Mouse (Mus musculus) subcutaneous adipose tissue, adult 2 months (tissue): ENCODE measurements around the gene Rbm17. TPM values are rescaled to one million over a fixed set of nuclear protein-coding genes. Genes with fewer than 3 reads are reported as not detected.

Source experiments
- polyA plus RNA-seq: library from polyadenylated mRNA; depleted of rRNA; stranded (reverse); fragments of >200 nt; gene quantifications from 2 replicates; pipeline ENCODE4 v1.2.3, GENCODE M21; 2012; ENCODE audit warnings: low replicate concordance; rRNA removed

Gene Rbm17
- polyA plus RNA-seq: 50.5 and 57.8 TPM in 2 replicates

DNA sequence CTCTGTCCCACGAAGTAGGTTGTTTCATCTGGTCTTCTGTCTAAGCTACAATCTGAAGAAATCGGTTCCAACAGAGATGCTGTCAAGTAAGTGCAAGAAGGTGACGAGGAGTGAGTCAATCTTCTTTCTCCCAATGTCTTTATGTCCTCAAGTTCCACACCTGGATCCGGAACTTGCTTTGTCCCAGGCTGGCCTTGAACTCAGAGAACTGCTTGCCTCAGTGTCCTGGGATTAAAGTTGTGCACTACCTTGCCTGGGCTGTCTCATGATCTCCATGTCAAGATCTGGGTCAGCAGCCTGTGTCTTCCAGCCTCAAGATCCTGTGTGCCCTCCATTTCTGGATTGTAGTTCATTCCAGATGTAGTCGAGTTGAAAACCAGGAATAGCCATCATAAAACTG, at the start of gene Rbm17:
Rbm17 (minus strand) TSS at position 101 of the 400 bp plus-strand sequence.

DNA sequence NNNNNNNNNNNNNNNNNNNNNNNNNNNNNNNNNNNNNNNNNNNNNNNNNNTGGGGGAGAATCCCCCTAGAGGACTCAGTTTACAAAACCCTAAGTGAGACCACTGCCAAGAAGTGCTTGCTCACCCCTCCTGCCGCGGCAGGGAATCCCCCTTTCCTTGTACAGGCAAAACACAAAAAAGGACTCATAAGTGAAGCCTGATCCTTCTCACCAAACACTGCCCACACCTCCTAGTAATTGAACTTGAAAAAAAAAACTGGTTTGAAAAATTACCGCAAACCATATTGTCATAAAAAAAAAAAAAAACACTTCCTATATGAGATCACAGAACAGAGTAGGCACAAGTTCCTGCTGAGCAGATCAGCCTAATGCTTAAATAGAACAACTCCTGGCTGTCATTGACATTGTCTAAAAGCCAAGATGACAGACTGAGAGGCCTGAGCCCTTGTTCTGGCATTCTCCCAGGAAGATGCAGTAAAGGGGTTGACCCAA, 38.5 kb upstream of the Rbm17 start, which contains the start of gene Il2ra:
Il2ra (plus strand) TSS at position 357 of the 491 bp plus-strand sequence.

DNA sequence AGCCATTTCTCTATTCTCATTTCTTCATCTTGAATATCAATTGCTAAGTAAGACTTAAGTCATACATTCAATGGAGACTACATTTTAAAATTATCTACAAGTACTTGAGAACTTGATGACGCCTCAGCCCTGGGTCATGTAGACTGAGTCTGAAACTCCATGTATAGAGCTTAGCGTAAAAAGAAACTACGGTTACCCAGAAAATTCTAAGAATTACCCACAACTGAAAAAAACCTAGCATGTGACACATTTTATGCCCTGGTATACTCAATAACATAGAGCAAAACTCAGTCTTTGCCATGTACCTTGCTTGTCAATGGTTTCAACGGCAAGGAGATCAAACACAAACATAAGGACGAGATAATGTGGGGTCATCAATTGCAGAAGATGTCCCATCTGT, 21.9 kb upstream of the Rbm17 start, which contains the start of gene Gm17490:
Gm17490 (minus strand) TSS at position 375 of the 400 bp plus-strand sequence.

DNA sequence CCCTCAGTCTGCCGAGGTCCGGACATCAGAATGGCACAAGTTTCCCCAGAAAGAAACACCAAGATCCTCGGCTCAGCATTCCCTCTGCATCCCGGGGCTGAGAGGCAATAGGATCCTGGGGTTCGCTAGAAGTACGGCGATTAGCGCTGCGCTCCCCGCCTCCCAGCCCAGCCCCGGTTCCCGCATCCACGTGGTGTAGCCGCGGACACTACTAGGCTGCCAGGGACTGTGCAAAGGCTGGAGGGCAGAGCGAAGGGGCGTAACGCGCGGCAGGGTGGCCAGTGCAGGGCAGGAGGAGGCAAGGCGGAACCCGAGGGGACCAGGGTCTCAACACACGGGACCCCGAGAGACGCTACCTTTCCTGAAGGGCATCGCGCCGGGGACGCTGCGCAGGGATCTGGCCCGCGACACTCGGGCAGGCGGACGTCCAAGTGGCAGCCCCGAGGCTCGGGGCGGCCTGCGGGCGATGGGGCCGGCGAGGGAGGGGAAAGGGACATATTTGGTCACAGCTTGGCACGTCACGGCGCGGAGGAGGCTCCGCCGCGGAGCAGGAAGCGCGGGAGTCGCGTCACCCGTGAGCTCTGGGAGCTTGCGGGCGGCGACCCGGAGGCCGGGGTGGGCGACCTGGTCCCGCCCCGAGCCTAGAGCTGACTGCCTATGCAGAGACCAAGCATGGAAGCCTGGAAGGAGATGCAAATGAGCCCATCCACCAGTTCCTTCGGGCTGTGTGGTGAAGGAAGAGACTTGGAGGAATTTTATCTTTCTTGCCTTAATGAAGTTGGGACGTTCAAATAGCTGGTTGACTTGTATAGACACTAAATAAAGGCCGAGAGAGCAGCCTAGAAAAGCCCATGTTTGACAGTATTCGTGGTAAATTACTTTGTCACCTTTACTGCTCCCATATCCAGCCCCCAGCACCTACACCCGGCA, 50.2 kb downstream of the Rbm17 start, which contains the start of gene Pfkfb3:
Pfkfb3 (minus strand) TSS at position 607 of the 930 bp plus-strand sequence.

Other genes with a start within 250 kb of the Rbm17 start
- 100 and 370 TPM in 2 replicates for gene Pfkfb3, start 50.1 kb downstream of the Rbm17 start, polyA plus RNA-seq
- gene Gm17490, start 22.1 kb upstream of the Rbm17 start, polyA plus RNA-seq: not detected in 2 replicates
- gene Il2ra, start 38.7 kb upstream of the Rbm17 start, polyA plus RNA-seq: 0.55 and 1.7 TPM in 2 replicates
- gene Il15ra, start 101.1 kb upstream of the Rbm17 start, polyA plus RNA-seq: 39.7 and 50.7 TPM in 2 replicates
- 63.2 and 76.8 TPM in 2 replicates for gene Fbh1, start 173.4 kb upstream of the Rbm17 start, polyA plus RNA-seq
- gene Ankrd16, start 173.7 kb upstream of the Rbm17 start, polyA plus RNA-seq: 71.2 and 95.4 TPM in 2 replicates